Mouse (Mus musculus) stomach, postnatal 0 days (tissue): ENCODE results near the gene Dll3. TPM values are rescaled to one million over a fixed set of nuclear protein-coding genes. Genes with fewer than 3 reads are reported as not detected.

Experiments
- ATAC-seq: fragments of 200-750 bp; cut with Nextera tagmentation; 2 replicates; pipeline ENCODE4 v1.8.0; 2017; ENCODE audit not compliant: low FRiP score, low TSS enrichment
- DNase-seq: peaks from one replicate; pipeline ENCODE4 v3.0.0-alpha.2; 2016; ENCODE audit warnings: low spot score
- H3K27ac ChIP-seq: fragments of 300-500 bp; sonication (generic); replicated peaks from 2 replicates; pipeline ENCODE4 v1.5.1; 2014; ENCODE audit warnings: mild to moderate bottlenecking, control low read depth
- H3K27me3 ChIP-seq: fragments of 300-500 bp; sonication (generic); 2 replicates; pipeline ENCODE4 v1.6.1; 2014; ENCODE audit warnings: low read length; ENCODE audit not compliant: control insufficient read depth, insufficient read depth
- H3K36me3 ChIP-seq: fragments of 300-500 bp; sonication (generic); 2 replicates; pipeline ENCODE4 v1.6.1; 2014; ENCODE audit warnings: low read length, mixed read lengths; ENCODE audit not compliant: control insufficient read depth, insufficient read depth
- H3K4me1 ChIP-seq: fragments of 300-500 bp; sonication (generic); replicated peaks from 2 replicates; pipeline ENCODE4 v1.6.1; 2014; ENCODE audit warnings: antibody characterized with exemption; ENCODE audit not compliant: control insufficient read depth, insufficient read depth
- H3K4me2 ChIP-seq: fragments of 300-500 bp; sonication (generic); replicated peaks from 2 replicates; pipeline ENCODE4 v1.6.1; 2014; ENCODE audit warnings: low read depth, mild to moderate bottlenecking, control low read depth, moderate library complexity
- H3K4me3 ChIP-seq: fragments of 300-500 bp; sonication (generic); 2 replicates; pipeline ENCODE4 v1.5.1; 2014; ENCODE audit warnings: low read depth, low read length, control low read depth
- H3K9ac ChIP-seq: fragments of 300-500 bp; sonication (generic); 2 replicates; pipeline ENCODE4 v1.6.1; 2014; ENCODE audit warnings: mild to moderate bottlenecking, low read length, control low read depth, mixed read lengths
- H3K9me3 ChIP-seq: fragments of 300-500 bp; sonication (generic); 2 replicates; pipeline ENCODE4 v1.6.1; 2016; ENCODE audit warnings: low read length; ENCODE audit not compliant: control insufficient read depth
- CTCF ChIP-seq: IDR thresholded peaks from 2 replicates; pipeline ENCODE4 v1.5.1; 2016; ENCODE audit warnings: antibody characterized with exemption, low read depth, mild to moderate bottlenecking, moderate library complexity
- EP300 ChIP-seq: optimal IDR thresholded peaks from 2 replicates; pipeline ENCODE3; 2016; ENCODE audit warnings: antibody characterized with exemption
- WGBS: fragments of 180-500 bp; shearing (Covaris S2); extraction: QIAGEN DNeasy Blood & Tissue Kit; methylation state at CpG from one replicate; pipeline ENCODE4 v1.1.7; 2014; 5-methylcytosine and 5-hydroxymethylcytosine counted together
- polyA plus RNA-seq: library from polyadenylated mRNA; unstranded; fragments of >200 nt; fragmentation: Nextera tagmentation; extraction: Ambion mirVana; gene quantifications from 2 replicates; pipeline ENCODE4 v1.2.1, GENCODE M21; 2015

The Dll3 gene
- polyA plus RNA-seq, 1 experiment from 2014 or later: 0.92 TPM

GRCm38 (mm10) chr7:28328260-28328659 is 26.2 kb upstream of the Dll3 start:
- Histone ChIP-seq H3K27ac (no peak overlapping the region), H3K27me3 (no peaks in the 10 kb centered on the region), H3K4me3 (no peak overlapping the region), H3K4me2 (no peak overlapping the region), H3K9me3 (no peaks in the 10 kb centered on the region), H3K4me1 (no peaks in the 10 kb centered on the region), H3K36me3 (peaks cover 36% of the 10 kb centered on the region), H3K9ac (no peak overlapping the region)
- TF ChIP-seq EP300 (no peak), CTCF (no peak)
- DNase-seq (no peak), ATAC-seq (no peak)
- WGBS: 100% methylated on average over 2 of the region's 2 CpGs

GRCm38 (mm10) chr7:28326457-28326856 is 24.4 kb upstream of the Dll3 start:
- no peaks in the 10 kb centered on the region for H3K4me1 ChIP-seq
- H3K27me3 ChIP-seq: no peaks in the 10 kb centered on the region
- TF ChIP-seq CTCF (peak; percentile 42), EP300 (no peak)
- H3K27ac ChIP-seq: no peak overlapping the region
- WGBS: 87% methylated on average over 4 of the region's 4 CpGs
- DNase-seq (no peak), ATAC-seq (no peak)
- peaks cover 51% of the 10 kb centered on the region for H3K36me3 ChIP-seq
- H3K4me3 ChIP-seq: no peak overlapping the region
- no peak overlapping the region for H3K9ac ChIP-seq
- no peak overlapping the region for H3K4me2 ChIP-seq
- no peaks in the 10 kb centered on the region for H3K9me3 ChIP-seq

DNA sequence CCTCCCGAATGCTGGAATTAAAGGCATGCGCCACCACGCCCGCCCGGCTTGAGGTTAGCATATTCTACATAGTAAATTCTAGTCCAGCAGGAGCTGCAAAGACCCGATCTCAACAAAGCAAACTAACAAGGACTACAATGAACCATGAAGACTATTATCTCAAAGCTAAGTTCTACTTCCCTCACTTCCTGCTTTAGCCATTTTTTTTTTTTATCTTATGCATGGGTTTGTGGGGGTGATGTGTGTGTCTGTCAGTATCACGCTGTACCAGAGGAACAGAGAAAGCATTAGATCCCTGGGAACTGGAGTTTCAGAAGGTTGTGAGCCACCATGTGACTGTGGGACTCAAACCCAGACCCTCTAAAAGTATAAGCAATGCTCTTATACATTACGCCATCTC is 23.3 kb upstream of the Dll3 start:
- 97% methylated on average over 8 of the region's 8 CpGs for WGBS
- no peak for TF ChIP-seq EP300
- TF ChIP-seq CTCF: no peak
- no peaks in the 10 kb centered on the region for H3K9me3 ChIP-seq

GRCm38 (mm10) chr7:28321974-28322720 is 20.1 kb upstream of the Dll3 start:
- Histone ChIP-seq H3K4me2 (no peak overlapping the region), H3K27ac (no peak overlapping the region), H3K36me3 (peaks cover 61% of the 10 kb centered on the region), H3K4me1 (no peaks in the 10 kb centered on the region), H3K27me3 (no peaks in the 10 kb centered on the region), H3K9ac (no peak overlapping the region), H3K9me3 (no peaks in the 10 kb centered on the region), H3K4me3 (no peak overlapping the region)
- DNase-seq: no peak
- no peak for ATAC-seq
- WGBS: 90% methylated on average over 15 of the region's 15 CpGs
- no peak for TF ChIP-seq CTCF
- no peak for TF ChIP-seq EP300

More for the DNA sequence above, 23.3 kb upstream of the Dll3 start:
- no peaks in the 10 kb centered on the region for H3K4me1 ChIP-seq
- DNase-seq (no peak), ATAC-seq (no peak)
- no peak overlapping the region for H3K27ac ChIP-seq
- no peak overlapping the region for H3K4me2 ChIP-seq
- no peak overlapping the region for H3K9ac ChIP-seq
- H3K36me3 ChIP-seq: peaks cover 52% of the 10 kb centered on the region
- H3K4me3 ChIP-seq: no peak overlapping the region
- no peaks in the 10 kb centered on the region for H3K27me3 ChIP-seq

DNA sequence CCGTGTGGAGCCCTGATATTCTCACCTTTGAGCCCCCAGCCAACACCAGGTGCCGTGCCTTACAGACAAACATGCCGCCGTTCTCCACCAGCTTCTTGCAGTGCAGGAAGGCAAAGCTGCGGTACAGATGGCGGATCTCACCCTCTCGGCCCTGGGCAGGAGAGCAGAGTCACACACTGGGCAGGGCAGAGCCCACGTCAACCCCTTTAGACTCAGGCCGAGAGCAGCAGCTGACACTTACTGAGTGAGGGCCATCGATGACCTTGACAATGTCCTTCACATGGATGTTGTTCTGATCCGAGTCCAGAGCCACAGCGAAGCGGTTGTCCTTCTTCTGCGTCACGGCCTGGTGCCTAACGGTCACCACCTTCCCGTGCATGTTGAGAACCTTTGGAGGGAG is 16.7 kb upstream of the Dll3 start:
- Histone ChIP-seq H3K27me3 (no peaks in the 10 kb centered on the region), H3K9ac (no peak overlapping the region), H3K4me1 (no peaks in the 10 kb centered on the region), H3K9me3 (no peaks in the 10 kb centered on the region), H3K36me3 (peaks cover 62% of the 10 kb centered on the region), H3K4me2 (no peak overlapping the region), H3K27ac (no peak overlapping the region), H3K4me3 (no peak overlapping the region)
- TF ChIP-seq CTCF (no peak), EP300 (no peak)
- DNase-seq: no peak
- 92% methylated on average over 17 of the region's 17 CpGs for WGBS
- no peak for ATAC-seq

DNA sequence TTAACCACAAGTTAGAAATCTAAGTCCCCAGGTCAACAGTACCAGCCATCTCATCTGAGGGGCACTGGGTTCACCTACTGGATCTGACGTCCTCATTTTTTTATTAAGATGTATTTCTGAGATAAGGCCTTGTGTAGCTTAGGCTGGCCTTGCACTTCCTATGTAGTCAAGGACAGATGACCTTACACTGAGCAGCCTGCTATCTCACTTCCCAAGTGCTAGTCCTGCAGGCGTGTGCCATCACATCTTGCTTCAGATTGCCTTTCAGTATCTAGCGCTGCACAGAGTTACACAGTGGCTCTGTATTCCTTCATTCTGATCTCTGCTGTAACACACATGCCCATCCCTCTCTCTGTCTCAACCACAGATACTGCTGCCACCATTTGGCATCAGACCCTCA is 16.0 kb upstream of the Dll3 start:
- Histone ChIP-seq H3K9ac (no peak overlapping the region), H3K27ac (no peak overlapping the region), H3K9me3 (no peaks in the 10 kb centered on the region), H3K4me2 (no peak overlapping the region), H3K4me3 (no peak overlapping the region), H3K27me3 (no peaks in the 10 kb centered on the region), H3K4me1 (no peaks in the 10 kb centered on the region), H3K36me3 (peaks cover 56% of the 10 kb centered on the region)
- ATAC-seq: no peak
- DNase-seq: no peak
- no peak for TF ChIP-seq CTCF
- TF ChIP-seq EP300: no peak
- 88% methylated on average over 3 of the region's 3 CpGs for WGBS
